Mouse (Mus musculus): ENCODE measurements at regions not wholly inside any gene's neighbourhood (a gene's known extent, or its start where the extent isn't known, plus 50 kb on each side); places are given as distances from the start of the nearest gene placed in this dataset.

DNA sequence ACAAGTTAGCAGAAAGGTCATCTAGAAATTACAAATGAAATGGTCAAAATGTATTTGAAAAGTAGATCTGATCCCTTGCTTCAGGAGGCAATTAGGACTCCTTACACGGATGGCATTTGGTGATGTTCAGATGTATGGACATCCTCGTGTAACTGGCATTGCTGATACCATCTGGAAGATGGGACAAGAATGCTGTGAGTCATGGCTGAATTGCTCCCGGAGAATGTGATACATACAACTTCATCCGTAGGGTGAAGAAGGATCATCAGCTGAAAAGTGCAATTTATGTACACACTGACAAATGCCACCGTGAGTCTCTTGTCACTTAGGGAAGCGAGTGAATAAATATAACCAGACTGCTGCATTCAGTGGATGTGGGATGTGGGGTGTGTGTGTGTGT is 293.7 kb upstream of the Tank start:
- Histone ChIP-seq H3K9me3 (replicated peaks; ENCODE audit: control insufficient read depth, low read length) (no peaks in the 10 kb centered on the region), H3K27ac (replicated peaks; ENCODE audit: low read depth, low read length) (no peak overlapping the region), H3K4me1 (ENCODE audit: control insufficient read depth, insufficient read depth, low read length) (no peaks in the 10 kb centered on the region), H3K4me3 (ENCODE audit: low read depth, low read length) (no peak overlapping the region), H3K4me2 (ENCODE audit: low read depth, low read length) (no peak overlapping the region), H3K36me3 (replicated peaks; ENCODE audit: control insufficient read depth, insufficient read depth, low read depth, low read length) (no peaks in the 10 kb centered on the region), H3K27me3 (ENCODE audit: control insufficient read depth, insufficient read depth, low read length) (no peaks in the 10 kb centered on the region), H3K9ac (replicated peaks; ENCODE audit: low read length) (no peak overlapping the region)
- 84% methylated on average over 6 of the region's 6 CpGs for WGBS
- ATAC-seq (replicated peaks; ENCODE audit: insufficient number of reproducible peaks, low FRiP score, low TSS enrichment, low read depth) = no peak
- no peak for DNase-seq (ENCODE audit: low spot score)

DNA sequence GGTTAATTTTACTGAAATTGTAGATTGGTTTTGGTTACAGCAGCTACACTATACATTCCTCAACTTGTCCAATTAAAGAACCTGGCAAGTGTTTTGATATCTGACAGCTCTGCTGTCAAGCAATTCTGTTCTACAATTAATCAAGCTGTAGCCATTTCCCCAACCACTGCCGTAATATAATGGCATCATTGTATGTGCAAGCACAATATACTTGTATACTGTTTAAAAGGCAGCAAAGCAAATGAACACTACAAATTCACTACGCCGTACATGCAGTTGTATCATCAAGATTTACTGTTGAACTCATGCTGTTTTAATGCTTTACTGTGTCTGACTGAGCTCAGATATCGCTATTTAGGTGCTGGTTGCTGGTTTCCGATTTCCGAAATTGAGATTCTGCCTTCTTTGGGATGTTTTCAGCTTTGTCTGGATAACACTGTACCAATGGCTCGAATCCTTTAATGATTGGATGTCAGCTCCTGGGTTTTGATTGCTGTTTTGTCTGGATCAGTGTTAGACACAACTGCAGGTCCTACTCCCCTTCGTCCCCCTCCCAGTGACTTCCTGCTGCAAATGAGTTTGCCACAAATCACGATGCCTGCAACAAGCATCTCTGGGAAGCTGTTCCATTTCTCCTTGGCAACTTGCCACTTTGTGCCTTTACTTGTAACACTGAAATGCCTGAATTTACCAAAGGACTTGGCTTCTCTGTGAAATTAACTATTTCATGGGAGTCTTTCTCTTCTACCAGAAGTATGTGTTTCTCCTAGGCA is 294.4 kb upstream of the Tank start:
- Histone ChIP-seq H3K4me2 (ENCODE audit: low read depth, low read length) (no peak overlapping the region), H3K27ac (replicated peaks; ENCODE audit: low read depth, low read length) (no peak overlapping the region), H3K9ac (replicated peaks; ENCODE audit: low read length) (no peak overlapping the region), H3K4me3 (ENCODE audit: low read depth, low read length) (no peak overlapping the region), H3K36me3 (replicated peaks; ENCODE audit: control insufficient read depth, insufficient read depth, low read depth, low read length) (no peaks in the 10 kb centered on the region), H3K4me1 (ENCODE audit: control insufficient read depth, insufficient read depth, low read length) (no peaks in the 10 kb centered on the region), H3K9me3 (replicated peaks; ENCODE audit: control insufficient read depth, low read length) (no peaks in the 10 kb centered on the region), H3K27me3 (ENCODE audit: control insufficient read depth, insufficient read depth, low read length) (no peaks in the 10 kb centered on the region)
- DNase-seq (ENCODE audit: low spot score) = no peak
- WGBS = 75% methylated on average over 9 of the region's 9 CpGs
- ATAC-seq (replicated peaks; ENCODE audit: insufficient number of reproducible peaks, low FRiP score, low TSS enrichment, low read depth) = no peak

DNA sequence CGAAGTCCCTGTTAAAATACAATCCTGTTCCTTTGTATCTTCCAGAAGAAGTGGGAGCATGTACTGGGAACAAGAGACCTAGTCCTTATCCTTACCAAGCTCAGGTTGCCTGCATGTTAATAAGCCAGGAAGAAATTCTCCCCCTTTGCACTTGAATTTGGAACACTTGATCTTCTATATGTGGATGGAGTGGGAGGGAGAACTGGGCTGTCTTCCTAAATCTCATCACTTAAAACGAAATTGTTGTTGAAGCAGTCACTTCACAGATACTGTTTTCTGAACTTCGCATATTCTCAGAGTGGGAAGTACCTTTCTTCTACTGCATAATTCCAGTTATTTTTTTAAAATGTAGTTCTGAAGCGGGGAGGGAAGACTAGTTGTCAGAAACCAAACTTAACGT is 305.7 kb upstream of the Tank start:
- ATAC-seq (replicated peaks; ENCODE audit: insufficient number of reproducible peaks, low FRiP score, low TSS enrichment, low read depth) (no peak), DNase-seq (ENCODE audit: low spot score) (no peak)
- Histone ChIP-seq H3K4me1 (ENCODE audit: control insufficient read depth, insufficient read depth, low read length) (no peaks in the 10 kb centered on the region), H3K9ac (replicated peaks; ENCODE audit: low read length) (no peak overlapping the region), H3K9me3 (replicated peaks; ENCODE audit: control insufficient read depth, low read length) (no peaks in the 10 kb centered on the region), H3K4me2 (ENCODE audit: low read depth, low read length) (no peak overlapping the region), H3K36me3 (replicated peaks; ENCODE audit: control insufficient read depth, insufficient read depth, low read depth, low read length) (no peaks in the 10 kb centered on the region), H3K27me3 (ENCODE audit: control insufficient read depth, insufficient read depth, low read length) (no peaks in the 10 kb centered on the region), H3K4me3 (ENCODE audit: low read depth, low read length) (no peak overlapping the region), H3K27ac (replicated peaks; ENCODE audit: low read depth, low read length) (no peak overlapping the region)
- 89% methylated on average over 5 of the region's 5 CpGs for WGBS

DNA sequence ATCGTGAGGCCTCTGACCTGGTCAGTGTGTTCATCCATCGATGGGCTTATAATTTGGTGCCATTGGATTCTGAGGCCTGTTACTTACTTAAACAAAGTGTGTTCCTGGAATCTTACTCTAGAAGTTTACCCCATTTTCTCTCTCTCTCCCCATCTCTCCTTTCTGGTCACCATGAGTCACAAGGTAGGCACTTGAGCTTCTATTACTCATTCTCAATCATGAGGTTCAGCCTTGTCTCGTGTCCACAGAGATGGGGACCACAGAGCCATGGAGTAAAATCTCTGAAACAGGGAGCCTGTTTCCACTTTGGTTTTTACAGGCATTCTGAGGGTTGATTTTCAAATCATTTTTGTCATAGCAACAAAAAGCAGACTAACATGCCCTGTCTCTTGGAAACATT is 304.7 kb upstream of the Rbms1 start:
- ATAC-seq (replicated peaks; ENCODE audit: insufficient number of reproducible peaks, low FRiP score, low TSS enrichment, low read depth) = no peak
- H3K9ac ChIP-seq (replicated peaks; ENCODE audit: low read length) = no peak overlapping the region
- no peak for DNase-seq (ENCODE audit: low spot score)

DNA sequence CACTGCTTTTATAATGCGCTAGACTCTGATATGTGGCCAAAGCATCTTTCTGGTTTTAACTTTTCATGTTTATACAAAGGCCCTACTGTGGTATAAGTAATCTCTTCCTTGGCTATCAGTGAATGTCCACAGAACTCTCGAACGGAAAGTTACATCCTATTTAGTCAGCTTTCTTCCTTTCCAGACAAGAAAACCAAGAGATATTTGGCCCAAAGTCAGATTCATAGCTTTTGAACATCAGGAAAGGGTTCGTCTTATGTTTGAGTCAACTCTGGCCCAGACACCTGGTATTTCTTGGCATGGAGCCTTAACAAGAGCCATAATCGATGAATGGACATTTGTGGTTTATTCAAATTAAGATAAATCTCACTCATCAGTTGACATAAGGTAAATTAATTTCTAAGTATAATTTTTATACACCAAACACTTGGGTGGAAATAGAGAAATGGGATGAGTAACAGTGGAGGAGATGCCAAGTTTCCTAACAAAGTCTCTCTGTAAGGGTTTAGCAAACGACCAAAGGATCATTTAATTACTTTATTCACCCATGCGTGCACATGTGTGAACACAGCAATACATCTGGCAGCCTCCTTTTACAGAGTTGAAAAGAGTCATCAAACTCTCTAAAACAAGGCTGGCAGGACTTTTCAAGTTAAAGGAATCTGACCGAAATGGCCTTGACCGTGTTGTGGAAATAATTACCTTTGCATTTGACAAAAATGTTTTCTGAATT is 287.2 kb upstream of the Rbms1 start:
- Histone ChIP-seq H3K9me3 (replicated peaks; ENCODE audit: control insufficient read depth, low read length) (no peaks in the 10 kb centered on the region), H3K9ac (replicated peaks; ENCODE audit: low read length) (no peak overlapping the region), H3K4me1 (ENCODE audit: control insufficient read depth, insufficient read depth, low read length) (no peaks in the 10 kb centered on the region), H3K4me2 (ENCODE audit: low read depth, low read length) (no peak overlapping the region), H3K4me3 (ENCODE audit: low read depth, low read length) (no peak overlapping the region), H3K36me3 (replicated peaks; ENCODE audit: control insufficient read depth, insufficient read depth, low read depth, low read length) (no peaks in the 10 kb centered on the region), H3K27me3 (ENCODE audit: control insufficient read depth, insufficient read depth, low read length) (no peaks in the 10 kb centered on the region), H3K27ac (replicated peaks; ENCODE audit: low read depth, low read length) (no peak overlapping the region)
- WGBS = 76% methylated on average over 9 of the region's 9 CpGs
- ATAC-seq (replicated peaks; ENCODE audit: insufficient number of reproducible peaks, low FRiP score, low TSS enrichment, low read depth) = no peak
- DNase-seq (ENCODE audit: low spot score) = no peak

More for the DNA sequence above, 304.7 kb upstream of the Rbms1 start:
- H3K4me2 ChIP-seq (ENCODE audit: low read depth, low read length) = no peak overlapping the region
- no peak overlapping the region for H3K27ac ChIP-seq (replicated peaks; ENCODE audit: low read depth, low read length)
- H3K27me3 ChIP-seq (ENCODE audit: control insufficient read depth, insufficient read depth, low read length) = no peaks in the 10 kb centered on the region
- no peaks in the 10 kb centered on the region for H3K36me3 ChIP-seq (replicated peaks; ENCODE audit: control insufficient read depth, insufficient read depth, low read depth, low read length)
- no peaks in the 10 kb centered on the region for H3K9me3 ChIP-seq (replicated peaks; ENCODE audit: control insufficient read depth, low read length)
- H3K4me1 ChIP-seq (ENCODE audit: control insufficient read depth, insufficient read depth, low read length) = no peaks in the 10 kb centered on the region
- 94% methylated on average over 3 of the region's 3 CpGs for WGBS
- H3K4me3 ChIP-seq (ENCODE audit: low read depth, low read length) = no peak overlapping the region

DNA sequence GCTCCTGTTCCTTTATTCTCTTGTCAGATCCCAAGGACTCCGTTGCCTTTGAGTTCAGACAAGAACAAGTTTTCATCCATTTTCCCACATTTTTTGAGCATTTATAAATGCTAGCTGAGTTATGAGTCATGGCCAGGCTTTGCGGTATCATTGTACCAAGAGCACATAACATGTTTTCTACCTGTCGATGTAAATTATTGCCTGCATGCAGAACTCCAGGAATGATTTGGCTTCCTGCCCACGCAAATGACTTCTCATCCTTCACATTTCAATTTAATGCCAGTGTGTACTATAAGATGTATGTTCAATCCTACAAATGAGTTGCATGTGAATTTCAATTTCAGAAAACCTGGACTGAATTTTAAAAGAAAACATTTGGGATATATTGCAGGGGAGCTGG is 285.0 kb upstream of the Rbms1 start:
- H3K9ac ChIP-seq (replicated peaks; ENCODE audit: low read length) = no peak overlapping the region
- H3K9me3 ChIP-seq (replicated peaks; ENCODE audit: control insufficient read depth, low read length) = no peaks in the 10 kb centered on the region
- H3K4me1 ChIP-seq (ENCODE audit: control insufficient read depth, insufficient read depth, low read length) = no peaks in the 10 kb centered on the region
- no peak overlapping the region for H3K4me2 ChIP-seq (ENCODE audit: low read depth, low read length)
- no peaks in the 10 kb centered on the region for H3K36me3 ChIP-seq (replicated peaks; ENCODE audit: control insufficient read depth, insufficient read depth, low read depth, low read length)
- DNase-seq (ENCODE audit: low spot score) (no peak), ATAC-seq (replicated peaks; ENCODE audit: insufficient number of reproducible peaks, low FRiP score, low TSS enrichment, low read depth) (no peak)
- H3K27me3 ChIP-seq (ENCODE audit: control insufficient read depth, insufficient read depth, low read length) = no peaks in the 10 kb centered on the region
- H3K27ac ChIP-seq (replicated peaks; ENCODE audit: low read depth, low read length) = no peak overlapping the region
- 85% methylated on average over 4 of the region's 4 CpGs for WGBS
- H3K4me3 ChIP-seq (ENCODE audit: low read depth, low read length) = no peak overlapping the region

DNA sequence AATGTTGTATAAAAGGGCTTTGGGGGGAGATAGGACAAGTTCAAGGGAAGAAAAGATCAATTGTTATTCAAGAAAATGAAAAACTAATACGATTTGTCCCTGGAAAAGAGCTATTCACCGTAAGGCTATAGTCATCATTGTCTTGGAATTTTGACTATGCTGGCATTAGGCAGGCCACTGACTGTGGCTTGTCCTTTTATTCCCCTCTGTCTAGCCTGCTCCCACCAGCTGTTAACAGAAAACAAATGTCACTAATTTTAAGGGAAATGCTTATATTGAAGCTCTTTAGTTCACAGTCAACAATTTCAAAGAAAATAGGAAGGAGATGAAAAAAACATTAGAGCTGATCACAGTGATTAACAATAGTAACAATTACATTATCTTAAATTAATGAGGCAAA is 284.3 kb upstream of the Rbms1 start:
- Histone ChIP-seq H3K27ac (replicated peaks; ENCODE audit: low read depth, low read length) (no peak overlapping the region), H3K4me2 (ENCODE audit: low read depth, low read length) (no peak overlapping the region), H3K9me3 (replicated peaks; ENCODE audit: control insufficient read depth, low read length) (no peaks in the 10 kb centered on the region), H3K27me3 (ENCODE audit: control insufficient read depth, insufficient read depth, low read length) (no peaks in the 10 kb centered on the region), H3K4me3 (ENCODE audit: low read depth, low read length) (no peak overlapping the region), H3K4me1 (ENCODE audit: control insufficient read depth, insufficient read depth, low read length) (no peaks in the 10 kb centered on the region), H3K36me3 (replicated peaks; ENCODE audit: control insufficient read depth, insufficient read depth, low read depth, low read length) (no peaks in the 10 kb centered on the region), H3K9ac (replicated peaks; ENCODE audit: low read length) (no peak overlapping the region)
- WGBS = 44% methylated on average over 2 of the region's 2 CpGs
- DNase-seq (ENCODE audit: low spot score) (no peak), ATAC-seq (replicated peaks; ENCODE audit: insufficient number of reproducible peaks, low FRiP score, low TSS enrichment, low read depth) (no peak)

DNA sequence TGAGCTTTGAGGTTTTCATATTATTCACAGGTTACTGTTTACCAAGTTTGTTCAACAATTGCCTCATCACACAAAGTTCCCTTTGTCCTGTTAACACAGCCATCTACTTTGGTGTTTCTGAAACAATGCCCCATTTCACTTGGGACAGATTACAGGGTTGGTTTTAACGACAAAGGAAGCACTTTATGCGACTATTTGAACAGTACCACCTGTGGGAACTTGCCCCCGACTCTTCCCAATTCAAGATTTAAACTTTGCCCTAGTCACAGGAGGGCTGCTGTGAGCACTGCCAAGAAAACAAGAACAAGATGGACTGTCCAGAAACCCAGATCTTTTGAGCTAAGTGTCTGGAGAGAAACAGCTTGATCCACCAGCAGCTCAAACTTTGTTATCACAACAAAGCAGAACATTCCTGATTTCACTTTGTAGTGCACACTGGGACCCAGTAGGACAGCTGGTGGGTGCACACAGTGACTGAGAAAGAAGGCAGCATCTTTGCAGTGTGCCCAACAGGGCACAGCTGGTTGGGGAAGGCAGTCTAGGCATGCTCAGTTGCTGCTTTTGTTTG is 283.8 kb upstream of the Rbms1 start:
- 6% methylated on average over 3 of the region's 3 CpGs for WGBS
- H3K4me1 ChIP-seq (ENCODE audit: control insufficient read depth, insufficient read depth, low read length) = no peaks in the 10 kb centered on the region
- no peak for ATAC-seq (replicated peaks; ENCODE audit: insufficient number of reproducible peaks, low FRiP score, low TSS enrichment, low read depth)
- no peak overlapping the region for H3K4me2 ChIP-seq (ENCODE audit: low read depth, low read length)
- no peaks in the 10 kb centered on the region for H3K36me3 ChIP-seq (replicated peaks; ENCODE audit: control insufficient read depth, insufficient read depth, low read depth, low read length)
- H3K27me3 ChIP-seq (ENCODE audit: control insufficient read depth, insufficient read depth, low read length) = no peaks in the 10 kb centered on the region
- no peak for DNase-seq (ENCODE audit: low spot score)
- no peak overlapping the region for H3K27ac ChIP-seq (replicated peaks; ENCODE audit: low read depth, low read length)
- H3K9ac ChIP-seq (replicated peaks; ENCODE audit: low read length) = no peak overlapping the region
- no peaks in the 10 kb centered on the region for H3K9me3 ChIP-seq (replicated peaks; ENCODE audit: control insufficient read depth, low read length)
- no peak overlapping the region for H3K4me3 ChIP-seq (ENCODE audit: low read depth, low read length)

Data from embryonic facial prominence, embryonic 11.5 days (tissue).